Mouse (Mus musculus) neutrophil, adult 83 days (primary cell): ENCODE data around the gene Rasgrf1. TPM values are rescaled to one million over a fixed set of nuclear protein-coding genes. Genes with fewer than 3 reads are reported as not detected.

Experiments
- total RNA-seq, 2 experiments: library from RNA; stranded (reverse); gene quantifications; one replicate each; pipeline ENCODE4 v1.2.4; 2023

The Rasgrf1 gene
- total RNA-seq, result not detected

DNA sequence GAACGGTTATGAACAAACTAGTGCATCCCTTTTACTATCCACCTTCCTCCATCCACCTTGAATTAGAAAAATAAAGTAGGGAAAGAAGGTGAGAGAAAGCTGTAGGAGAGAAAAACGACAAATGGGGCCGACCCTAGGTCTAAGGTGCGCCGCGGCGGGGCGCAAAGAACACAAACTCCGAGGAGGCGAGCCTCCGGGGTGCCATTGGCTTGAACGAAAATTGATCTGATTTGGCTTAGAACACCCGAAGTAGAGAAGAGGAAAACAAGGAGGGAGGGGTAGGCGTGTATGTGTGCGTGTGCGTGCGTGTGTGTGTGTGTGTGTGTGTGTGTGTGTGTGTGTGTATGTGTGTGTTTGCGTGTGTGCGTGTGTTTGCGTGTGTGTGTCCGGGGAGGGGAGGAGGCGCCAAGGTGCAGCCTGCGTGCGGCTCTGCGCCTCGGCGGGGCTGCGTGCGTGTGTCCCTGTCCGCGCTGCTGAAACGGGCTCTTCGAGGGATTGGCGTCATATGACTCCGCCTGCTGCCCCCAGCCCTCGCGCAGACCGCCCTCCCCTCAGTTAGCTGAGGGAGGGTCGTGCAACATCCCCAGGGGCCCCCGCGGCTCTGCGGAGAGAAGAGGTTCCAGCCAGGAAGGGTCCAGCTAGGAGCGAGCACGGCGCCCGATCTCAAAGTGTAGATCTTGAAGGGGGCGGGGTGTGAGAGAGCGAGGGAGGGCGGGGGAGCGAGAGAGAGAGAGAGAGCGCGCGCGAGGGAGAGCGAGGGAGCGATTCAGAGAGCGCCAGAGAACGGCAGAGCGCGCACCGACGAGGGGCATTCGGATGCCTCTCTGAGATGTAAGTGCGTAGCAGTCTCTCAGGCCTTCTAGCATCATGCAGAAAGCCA lies at the start of gene Rasgrf1:
TSS of gene Rasgrf1 (plus strand) at position 778 of the 880 bp plus-strand sequence.

GRCm38 (mm10) chr9:90053852-90054251 lies 144.1 kb downstream of the Rasgrf1 start, which contains the start of gene Ctsh:
Ctsh (plus strand) TSS chr9:90054152.

Other genes starting within 250 kb of the Rasgrf1 start
- gene Tmed3, start 204.8 kb upstream of the Rasgrf1 start, total RNA-seq, result 10 to 100 TPM; 89.4 to 92.8 TPM
- gene Ankrd34c, start 171.4 kb upstream of the Rasgrf1 start, total RNA-seq, result not detected
- gene Ctsh, start 144.2 kb downstream of the Rasgrf1 start, total RNA-seq, result 100 to 1,000 TPM; 310 to 328 TPM
- gene Morf4l1, start 204.9 kb downstream of the Rasgrf1 start, total RNA-seq, result 100 to 1,000 TPM; 202 to 220 TPM